ENCODE assay signal across 26 mouse cellular contexts in the genomic region with DNA sequence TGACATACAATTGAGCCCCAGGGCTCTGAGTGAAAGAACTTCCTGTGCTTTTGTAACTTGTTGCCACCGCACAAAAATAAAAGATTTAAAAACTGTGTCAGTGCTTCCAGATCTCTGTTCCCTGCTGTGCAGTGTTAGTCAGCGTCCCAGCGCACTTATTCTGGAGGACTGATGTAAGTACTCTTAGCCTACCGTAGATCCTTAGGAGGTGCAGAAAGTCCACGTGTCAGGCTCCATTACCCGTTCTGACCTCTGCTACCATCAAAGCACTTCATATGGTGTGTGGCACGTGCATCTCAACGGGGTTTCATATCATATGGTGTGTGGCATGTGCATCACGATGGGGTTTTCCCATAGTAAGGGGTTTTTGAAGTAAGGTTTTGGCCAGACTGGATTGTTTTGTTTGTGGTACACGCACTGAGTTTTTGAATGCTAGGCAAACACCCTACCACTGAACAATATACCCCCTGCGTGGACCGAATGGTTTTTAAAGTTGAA. TPM values are rescaled to one million over a fixed set of nuclear protein-coding genes. Genes with fewer than 3 reads are reported as not detected.
A peak's percentile ranks its signal among the peaks of the same experiment; 100 is the strongest.
DNase-seq lines count a peak whose midpoint lies in the region; ATAC-seq and TF ChIP-seq lines count a peak whose summit lies in the region.
"Had no signal": no experiment of that assay in that cellular context is flagged by ENCODE, and none has a peak within 500 bp of the region (broad histone marks: within the 10 kb centered on the region; RNA-seq: fewer than 3 reads in every experiment).

No protein-coding gene starts in this region.

- no peak overlapping the region for H3K27ac ChIP-seq in heart, embryonic 12.5 days (ENCODE audit: poor library complexity, severe bottlenecking)
- H3K27ac ChIP-seq in midbrain, postnatal 0 days (ENCODE audit: low read depth, low read length): no peak overlapping the region
- H3K27ac ChIP-seq in midbrain, embryonic 14.5 days (replicated peaks; ENCODE audit: low read depth, low read length): no peak overlapping the region
- H3K27ac ChIP-seq: forebrain, embryonic 10.5 days; forebrain, embryonic 13.5 days; heart, adult 2 months; heart, embryonic 15.5 days; hindbrain, embryonic 12.5 days; hindbrain, embryonic 15.5 days; intestine, embryonic 15.5 days had no signal

- no peak overlapping the region for H3K4me2 ChIP-seq in heart, embryonic 12.5 days
- no peak overlapping the region for H3K4me2 ChIP-seq in midbrain, postnatal 0 days (ENCODE audit: low read depth, low read length, poor library complexity, severe bottlenecking)
- no peak overlapping the region for H3K4me2 ChIP-seq in midbrain, embryonic 14.5 days (ENCODE audit: low read length)
- H3K4me2 ChIP-seq: forebrain, embryonic 13.5 days; heart, embryonic 11.5 days; heart, embryonic 15.5 days; hindbrain, embryonic 12.5 days; hindbrain, embryonic 15.5 days; intestine, embryonic 15.5 days had no signal

- H3K9me3 ChIP-seq in heart, embryonic 12.5 days (replicated peaks): no peaks in the 10 kb centered on the region
- H3K9me3 ChIP-seq in midbrain, postnatal 0 days (ENCODE audit: low read length): no peaks in the 10 kb centered on the region
- H3K9me3 ChIP-seq in midbrain, embryonic 14.5 days (ENCODE audit: control insufficient read depth, low read length): no peaks in the 10 kb centered on the region
- no peaks in the 10 kb centered on the region for H3K9me3 ChIP-seq in E14TG2a.4 (ENCODE audit: low read length)
- H3K9me3 ChIP-seq: forebrain, embryonic 10.5 days; forebrain, embryonic 13.5 days; heart, embryonic 15.5 days; hindbrain, embryonic 12.5 days; hindbrain, embryonic 15.5 days; intestine, embryonic 15.5 days had no signal

- H3K36me3 ChIP-seq in heart, embryonic 12.5 days: peaks cover 49% of the 10 kb centered on the region
- peaks cover 32% of the 10 kb centered on the region for H3K36me3 ChIP-seq in midbrain, postnatal 0 days (ENCODE audit: insufficient read depth, low read length)
- peaks cover 55% of the 10 kb centered on the region for H3K36me3 ChIP-seq in midbrain, embryonic 14.5 days (ENCODE audit: control insufficient read depth, insufficient read depth, low read length)
- peaks cover 60% of the 10 kb centered on the region for H3K36me3 ChIP-seq in E14TG2a.4 (ENCODE audit: insufficient read depth, low read length)

- peak; percentile 37 for DNase-seq in heart, adult 11 months
- DNase-seq in midbrain, postnatal 0 days (ENCODE audit: low spot score): peak; percentile 10
- no peak for DNase-seq in midbrain, embryonic 14.5 days
- DNase-seq in brain, adult 2 months (ENCODE audit: low read depth, low spot score): peak; percentile 32
- no peak for DNase-seq in urinary bladder, postnatal 14 days (ENCODE audit: low spot score)
- DNase-seq: adrenal gland, adult 2 months; adrenal gland, postnatal 14 days; B cell, adult 2 months; cerebellum, adult 11-12 months; cerebellum, adult 8-10 months; cerebellum, postnatal 14 days; gastrocnemius, postnatal 25 days; heart, adult 2 months; heart, postnatal 14 days; heart, postnatal 4 days; kidney, adult 11 months had no signal

- no peak overlapping the region for H3K4me3 ChIP-seq in heart, embryonic 12.5 days
- H3K4me3 ChIP-seq in midbrain, postnatal 0 days (ENCODE audit: low read depth, low read length): no peak overlapping the region
- H3K4me3 ChIP-seq in midbrain, embryonic 14.5 days (replicated peaks; ENCODE audit: low read depth, low read length): no peak overlapping the region
- 0 out of 2 replicates have a peak overlapping the region, but pooled peaks have one; percentile 11 for H3K4me3 ChIP-seq in E14TG2a.4 (replicated peaks; ENCODE audit: low read length)
- H3K4me3 ChIP-seq: forebrain, embryonic 10.5 days; forebrain, embryonic 13.5 days; heart, adult 2 months; heart, embryonic 15.5 days; hindbrain, embryonic 12.5 days; hindbrain, embryonic 15.5 days; intestine, embryonic 15.5 days had no signal

- H3K27me3 ChIP-seq in heart, embryonic 12.5 days (replicated peaks): no peaks in the 10 kb centered on the region
- H3K27me3 ChIP-seq in midbrain, postnatal 0 days (ENCODE audit: insufficient read depth, low read length): no peaks in the 10 kb centered on the region
- no peaks in the 10 kb centered on the region for H3K27me3 ChIP-seq in midbrain, embryonic 14.5 days (ENCODE audit: control insufficient read depth, insufficient read depth, low read length)
- no peaks in the 10 kb centered on the region for H3K27me3 ChIP-seq in E14TG2a.4 (ENCODE audit: insufficient read depth, low read length)
- H3K27me3 ChIP-seq: forebrain, embryonic 13.5 days; heart, embryonic 15.5 days; hindbrain, embryonic 12.5 days; hindbrain, embryonic 15.5 days; intestine, embryonic 15.5 days had no signal

- no peak overlapping the region for H3K9ac ChIP-seq in heart, embryonic 12.5 days
- H3K9ac ChIP-seq in midbrain, postnatal 0 days (replicated peaks; ENCODE audit: low read length, poor library complexity, severe bottlenecking): no peak overlapping the region
- no peak overlapping the region for H3K9ac ChIP-seq in midbrain, embryonic 14.5 days (replicated peaks; ENCODE audit: low read length)
- H3K9ac ChIP-seq: forebrain, embryonic 13.5 days; heart, embryonic 15.5 days; hindbrain, embryonic 12.5 days; hindbrain, embryonic 15.5 days; intestine, embryonic 15.5 days had no signal

- ATAC-seq in heart, embryonic 12.5 days (ENCODE audit: insufficient number of reproducible peaks, low FRiP score): no peak
- ATAC-seq in midbrain, postnatal 0 days (ENCODE audit: low FRiP score): no peak
- ATAC-seq in midbrain, embryonic 14.5 days (ENCODE audit: low FRiP score, low TSS enrichment): no peak
- ATAC-seq: forebrain, embryonic 13.5 days; forebrain, embryonic 16.5 days; intestine, embryonic 15.5 days had no signal

- 94% methylated on average over 12 of the region's 12 CpGs for WGBS in heart, embryonic 12.5 days
- WGBS in midbrain, postnatal 0 days: 88% methylated on average over 12 of the region's 12 CpGs
- 91% methylated on average over 12 of the region's 12 CpGs for WGBS in midbrain, embryonic 14.5 days

- TF ChIP-seq CTCF in midbrain, postnatal 0 days (IDR thresholded peaks at IDR 0.05): no peak
- TF ChIP-seq CTCF in E14TG2a.4 (conservative IDR thresholded peaks at IDR 0.05; ENCODE audit: low read length): no peak

- no peaks in the 10 kb centered on the region for H3K4me1 ChIP-seq in heart, embryonic 12.5 days (replicated peaks)
- H3K4me1 ChIP-seq in midbrain, postnatal 0 days (ENCODE audit: insufficient read depth, low read length): no peaks in the 10 kb centered on the region
- H3K4me1 ChIP-seq in midbrain, embryonic 14.5 days (ENCODE audit: control insufficient read depth, insufficient read depth, low read length): no peaks in the 10 kb centered on the region
- H3K4me1 ChIP-seq in E14TG2a.4 (replicated peaks; ENCODE audit: low read depth, low read length): peaks cover 16% of the 10 kb centered on the region
- H3K4me1 ChIP-seq: forebrain, embryonic 10.5 days; forebrain, embryonic 13.5 days; heart, embryonic 15.5 days; hindbrain, embryonic 12.5 days; hindbrain, embryonic 15.5 days; intestine, embryonic 15.5 days had no signal

RNA-seq across cellular contexts. Expression of gene Psmc2, which starts 18.7 kb away (rescaled TPM):
- polyA plus RNA-seq in heart, embryonic 12.5 days (2016; fragmentation: Nextera tagmentation; extraction: Ambion mirVana): 151 and 157 TPM in 2 replicates
- 35.8 and 46.4 TPM in 2 replicates for total RNA-seq in midbrain, postnatal 0 days (2014; rRNA removed)
- 188 and 191 TPM in 2 replicates for polyA plus RNA-seq in midbrain, postnatal 0 days (2015; fragmentation: Nextera tagmentation; extraction: Ambion mirVana)
- 176 and 187 TPM in 2 replicates for polyA plus RNA-seq in midbrain, embryonic 14.5 days (2014; fragmentation: Nextera tagmentation; extraction: Ambion mirVana)

RNA-seq across cellular contexts. Expression of gene Dnajc2, which starts 18.7 kb away (rescaled TPM):
- polyA plus RNA-seq in heart, embryonic 12.5 days (2016; fragmentation: Nextera tagmentation; extraction: Ambion mirVana): 63.0 and 63.6 TPM in 2 replicates
- total RNA-seq in midbrain, postnatal 0 days (2014; rRNA removed): 21.3 and 29.0 TPM in 2 replicates
- 68.0 and 71.8 TPM in 2 replicates for polyA plus RNA-seq in midbrain, postnatal 0 days (2015; fragmentation: Nextera tagmentation; extraction: Ambion mirVana)
- 75.4 and 76.2 TPM in 2 replicates for polyA plus RNA-seq in midbrain, embryonic 14.5 days (2014; fragmentation: Nextera tagmentation; extraction: Ambion mirVana)

Comparison
In these comparisons a context has a peak if more than half of its experiments do, and no peak if none do; other contexts are left out.
1. DNase-seq: peak in heart, adult 11 months (single experiment), midbrain, postnatal 0 days (single experiment) and brain, adult 2 months (single experiment); none in midbrain, embryonic 14.5 days (single experiment) and urinary bladder, postnatal 14 days (single experiment).